Mouse (Mus musculus) central nervous system, embryonic 14 days (tissue): ENCODE data around the gene Zfp708. TPM values are rescaled to one million over a fixed set of nuclear protein-coding genes. Genes with fewer than 3 reads are reported as not detected.

ENCODE experiments used
- polyA plus RNA-seq: library from polyadenylated mRNA; depleted of rRNA; stranded (reverse); fragments of >200 nt; gene quantifications from 2 replicates; pipeline ENCODE4 v1.2.3, GENCODE M21; 2012; rRNA removed

Zfp708 gene
- polyA plus RNA-seq, result 5.6 and 6.2 TPM in 2 replicates

GRCm38 (mm10) chr13:67097876-67098275, at the start of gene Zfp708:
Zfp708 (minus strand) TSS chr13:67097976.

GRCm38 (mm10) chr13:67121360-67121759, 23.6 kb upstream of the Zfp708 start, which contains the start of gene Zfp759:
Zfp759 (plus strand) TSS chr13:67121660.

GRCm38 (mm10) chr13:67116163-67116562, 18.4 kb upstream of the Zfp708 start, which contains the start of gene Rslcan18:
Rslcan18 (minus strand) TSS chr13:67116263.

GRCm38 (mm10) chr13:67108194-67108820, 10.5 kb upstream of the Zfp708 start, which contains the start of gene Gm28557:
Gm28557 (minus strand) TSS chr13:67108604.

GRCm38 (mm10) chr13:67060786-67061358, 36.9 kb downstream of the Zfp708 start, which contains the start of gene Zfp712:
Zfp712 (minus strand) TSS chr13:67061170.

Other genes with a start within 250 kb of the Zfp708 start
- gene Gm10767, start 193.1 kb downstream of the Zfp708 start, polyA plus RNA-seq, result 3.0 and 3.3 TPM in 2 replicates
- gene Zfp712, start 36.8 kb downstream of the Zfp708 start, polyA plus RNA-seq, result 3.0 and 3.1 TPM in 2 replicates
- 2.7 TPM in 2 replicates for gene Gm28557, start 10.6 kb upstream of the Zfp708 start, polyA plus RNA-seq
- 0.08 and 0.10 TPM in 2 replicates for gene Rslcan18, start 18.3 kb upstream of the Zfp708 start, polyA plus RNA-seq
- gene Zfp759, start 23.7 kb upstream of the Zfp708 start, polyA plus RNA-seq, result 2.8 TPM in 2 replicates
- gene Rsl1, start 75.2 kb upstream of the Zfp708 start, polyA plus RNA-seq, result 5.2 and 5.4 TPM in 2 replicates
- 1.3 and 1.4 TPM in 2 replicates for gene Zfp455, start 96.5 kb upstream of the Zfp708 start, polyA plus RNA-seq
- gene Zfp458, start 180.5 kb upstream of the Zfp708 start, polyA plus RNA-seq, result 3.0 and 3.6 TPM in 2 replicates
- gene Zfp457, start 208.5 kb upstream of the Zfp708 start, polyA plus RNA-seq, result 2.1 and 2.5 TPM in 2 replicates
- 2.3 and 2.5 TPM in 2 replicates for gene Zfp595, start 234.6 kb upstream of the Zfp708 start, polyA plus RNA-seq